Mouse (Mus musculus) layer of hippocampus, adult 6 months (tissue): ENCODE results near the gene Ptpn14. TPM values are rescaled to one million over a fixed set of nuclear protein-coding genes. Genes with fewer than 3 reads are reported as not detected.

ENCODE experiments used
- long read RNA-seq, 2 experiments: library from polyadenylated mRNA; unstranded; transcript quantifications; one replicate each; pipeline ENCODE4 v2.0.0; 2019 to 2020
- polyA plus RNA-seq: library from polyadenylated mRNA; unstranded; fragments of <200 nt; fragmentation: Nextera tagmentation; gene quantifications from 2 replicates; pipeline ENCODE4 v1.2.3, GENCODE M21; 2021

Ptpn14 gene
- polyA plus RNA-seq: 3.0 and 4.5 TPM in 2 replicates
- long read RNA-seq, experiment 1, partial matches to known transcripts: 0 of 1 reads
- long read RNA-seq, experiment 1, other reads (novel, unspliced or antisense): 1 of 1 reads
- long read RNA-seq, experiment 2, partial matches to known transcripts: 2 of 6 reads
- long read RNA-seq, experiment 2, other reads (novel, unspliced or antisense): 4 of 6 reads

GRCm38 (mm10) chr1:189727884-189728783 lies at the start of gene Ptpn14:
Gene Ptpn14 (plus strand): TSS chr1:189728268.

GRCm38 (mm10) chr1:189687654-189688387 lies 40.2 kb upstream of the Ptpn14 start, which contains the start of gene Cenpf:
Gene Cenpf (minus strand): TSS chr1:189688086.

GRCm38 (mm10) chr1:189921818-189922592 lies 193.9 kb downstream of the Ptpn14 start, which contains the start of gene Smyd2:
Gene Smyd2 (minus strand): TSS chr1:189922363.

Other genes starting within 250 kb of the Ptpn14 start
- gene Cenpf, start 40.2 kb upstream of the Ptpn14 start, polyA plus RNA-seq: 0.55 and 0.77 TPM in 2 replicates
- gene Smyd2, start 194.1 kb downstream of the Ptpn14 start, polyA plus RNA-seq: 92.4 and 108 TPM in 2 replicates